Mouse (Mus musculus): Measurements from ENCODE around the gene Rpl18.

- no peak for TF ChIP-seq CTCF (IDR thresholded peaks at IDR 0.05; ENCODE audit: low read depth)
- TF ChIP-seq EP300 (optimal IDR thresholded peaks at IDR 0.05) = no peak
These were observed 643 bp downstream of the Rpl18 start for GRCm38 (mm10) chr7:45715741-45716459.

Data from stomach, postnatal 0 days (tissue).